Mouse (Mus musculus) kidney, adult 2 months (tissue): ENCODE data around the gene Lpp.

Source experiments
- CTCF ChIP-seq: fragments of 200-500 bp; conservative IDR thresholded peaks from 2 replicates; pipeline ENCODE4 v1.5.1; 2011; ENCODE audit warnings: low read depth, mild to moderate bottlenecking, control low read depth, low read length, moderate library complexity, mixed read lengths; ENCODE audit not compliant: insufficient read depth, insufficient read length
- POLR2A ChIP-seq: fragments of 200-500 bp; IDR thresholded peaks from one replicate; pipeline ENCODE4 v1.6.1; 2011; ENCODE audit warnings: low read depth, low read length, control low read depth

DNA sequence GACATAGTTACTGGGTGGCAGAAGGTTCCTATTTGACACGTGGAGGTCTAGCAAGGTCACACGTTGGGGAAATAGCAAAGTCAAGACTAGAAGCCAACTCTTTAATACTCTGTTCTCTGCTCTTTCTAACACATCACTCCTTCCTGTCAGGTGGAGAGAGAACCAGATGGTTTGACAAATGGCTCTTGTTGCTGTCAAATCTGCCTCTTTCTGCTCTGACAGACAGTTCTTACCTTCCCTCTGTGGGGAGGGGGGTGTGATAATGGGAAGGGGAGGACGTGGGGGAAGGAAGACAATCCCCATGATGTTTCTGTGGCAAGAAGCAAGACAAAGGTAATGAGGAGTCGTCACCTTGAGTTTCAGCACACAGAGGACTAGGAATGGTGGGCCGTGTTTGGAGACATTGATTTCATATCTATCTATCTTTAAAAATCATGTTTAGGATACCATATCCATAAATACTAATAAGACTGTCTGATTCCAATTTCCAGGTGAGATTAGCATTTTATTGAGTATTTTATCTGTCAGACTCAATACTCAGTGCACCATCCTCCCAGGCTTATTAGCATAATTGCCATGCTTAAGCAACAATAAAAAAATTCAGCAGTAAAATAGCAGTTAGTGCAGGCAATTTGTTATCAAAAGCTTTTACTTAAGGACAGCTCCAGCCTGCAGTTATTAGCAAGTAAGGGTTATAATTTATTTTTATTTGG is 115.9 kb downstream of the Lpp start:
- TF ChIP-seq POLR2A (no peak), CTCF (no peak)
